Mouse (Mus musculus): ENCODE results near the gene Bcorl1.
"Not testable (repeated sequence)": the region's sequence is repeated elsewhere in the genome, so short reads cannot be mapped to it uniquely, and the experiment has no call there.

Bcorl1 gene

DNA sequence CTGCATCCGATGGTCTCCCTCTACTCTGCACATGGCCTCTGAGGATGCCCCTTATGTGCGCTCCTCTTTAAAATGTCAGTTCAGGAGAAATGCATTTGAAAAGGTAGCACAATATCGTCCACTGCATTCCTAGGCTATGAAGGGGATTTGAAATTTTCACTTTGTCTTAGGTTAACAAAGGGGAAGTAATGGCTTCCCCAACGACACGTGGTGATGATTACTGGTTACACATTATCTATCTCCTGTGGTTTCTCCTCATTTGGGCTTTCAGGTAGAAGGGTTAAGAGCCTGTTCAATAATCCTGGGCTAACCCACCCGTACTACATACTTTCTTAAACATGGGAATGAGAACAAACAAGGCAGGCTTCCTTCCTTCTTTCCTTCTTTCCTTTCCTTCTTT is 48.2 kb downstream of the Bcorl1 start:
- no peak for DNase-seq (ENCODE audit: low read depth, low spot score)

DNA sequence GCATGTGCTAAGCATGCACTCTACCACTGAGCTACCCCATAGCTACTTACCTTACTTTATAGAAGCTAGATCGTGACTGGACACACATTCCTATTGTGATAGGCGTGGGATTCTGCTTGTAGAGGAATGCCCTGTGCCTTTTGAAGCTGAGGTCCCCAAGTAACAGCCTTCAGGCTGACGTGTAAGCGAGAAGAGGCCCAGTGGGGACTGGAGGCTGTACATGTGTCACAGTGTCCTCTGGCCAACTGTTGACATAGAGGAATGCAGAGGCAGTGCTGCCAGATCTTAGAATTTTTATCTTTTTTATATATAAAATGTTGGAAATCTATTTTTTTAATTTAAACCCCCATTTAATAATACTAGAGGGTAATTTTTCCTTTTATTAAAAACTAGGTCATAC is 58.8 kb downstream of the Bcorl1 start:
- no peak for DNase-seq (ENCODE audit: low read depth, low spot score)

DNA sequence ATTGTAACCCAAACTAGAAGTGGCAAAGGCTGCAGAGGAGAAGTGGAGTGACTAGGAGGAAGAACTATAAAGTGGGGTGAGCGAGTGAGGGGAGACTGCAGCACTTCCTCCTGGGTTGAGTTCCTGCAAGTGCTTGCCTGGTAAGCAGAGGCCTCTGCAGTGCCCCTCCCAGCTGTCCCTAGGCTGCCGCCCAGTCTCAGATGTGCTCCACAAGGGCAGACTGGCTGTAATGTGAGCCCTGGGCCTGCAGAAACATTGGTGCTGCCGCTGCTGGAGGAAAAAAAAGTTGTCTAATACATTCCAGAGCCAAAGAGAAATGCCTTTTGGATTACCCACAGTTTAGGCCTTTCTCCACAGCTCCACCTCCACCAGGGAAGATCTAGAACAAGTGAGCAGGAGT is 64.0 kb downstream of the Bcorl1 start:
- DNase-seq (ENCODE audit: low read depth, low spot score): no peak

DNA sequence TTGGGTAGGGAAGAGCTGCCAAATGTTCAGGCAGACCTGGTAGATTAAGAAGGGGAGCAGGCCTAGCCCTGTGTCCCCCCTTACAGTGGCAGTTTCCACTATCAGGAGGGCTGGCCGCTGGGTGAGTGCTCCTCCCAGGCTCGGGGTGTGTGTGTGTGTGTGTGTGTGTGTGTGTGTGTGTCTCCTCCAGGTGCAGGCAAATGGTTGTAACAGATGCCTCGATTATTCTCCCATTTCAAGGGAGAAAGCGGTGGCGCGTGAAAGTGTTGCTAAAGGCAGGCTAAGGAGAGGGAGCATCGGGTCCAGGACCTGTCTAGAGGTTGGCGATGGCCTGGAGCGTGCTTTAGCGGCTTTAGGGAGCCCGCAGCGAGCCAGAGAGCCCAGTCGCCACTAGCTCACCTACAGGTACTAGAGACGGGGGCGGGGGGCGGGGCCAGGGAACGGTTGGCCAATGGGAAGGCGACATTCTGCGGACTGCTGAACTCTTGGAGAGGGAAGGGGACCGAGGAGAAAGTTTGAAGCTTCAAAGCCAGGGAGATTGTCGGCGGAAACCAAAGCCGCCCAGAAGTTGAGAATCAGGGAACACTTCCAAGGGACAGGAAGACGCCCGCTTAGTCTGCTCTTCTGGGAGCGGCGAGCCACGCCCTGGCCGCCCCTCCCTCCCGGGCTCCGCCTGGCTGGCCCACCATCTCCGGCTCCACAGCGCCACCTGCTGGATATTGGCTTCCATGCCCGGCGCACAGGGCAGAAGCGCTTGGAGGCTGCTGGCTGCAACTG is 68.6 kb downstream of the Bcorl1 start:
- peak; percentile 72 for DNase-seq (ENCODE audit: low read depth, low spot score)

DNA sequence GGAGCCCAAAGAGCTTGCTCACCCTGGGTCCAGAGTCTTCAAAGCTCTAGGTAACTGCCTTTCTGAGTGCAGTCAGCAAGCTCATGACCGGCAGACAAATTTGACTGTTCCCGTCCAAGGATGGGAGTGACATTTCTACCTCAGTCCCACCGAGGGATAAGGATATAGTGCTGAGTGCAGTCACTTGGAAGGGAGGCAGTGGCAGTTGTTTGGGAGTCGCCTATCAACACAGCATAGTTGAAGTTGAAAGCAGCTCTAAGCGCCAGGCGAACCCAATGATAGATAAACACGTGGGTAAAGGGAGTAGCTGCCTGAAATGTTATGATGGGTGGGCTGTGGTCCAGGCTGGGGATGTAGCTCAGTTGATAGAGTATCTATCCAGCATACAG is 69.2 kb downstream of the Bcorl1 start:
- no peak for DNase-seq (ENCODE audit: low read depth, low spot score)

DNA sequence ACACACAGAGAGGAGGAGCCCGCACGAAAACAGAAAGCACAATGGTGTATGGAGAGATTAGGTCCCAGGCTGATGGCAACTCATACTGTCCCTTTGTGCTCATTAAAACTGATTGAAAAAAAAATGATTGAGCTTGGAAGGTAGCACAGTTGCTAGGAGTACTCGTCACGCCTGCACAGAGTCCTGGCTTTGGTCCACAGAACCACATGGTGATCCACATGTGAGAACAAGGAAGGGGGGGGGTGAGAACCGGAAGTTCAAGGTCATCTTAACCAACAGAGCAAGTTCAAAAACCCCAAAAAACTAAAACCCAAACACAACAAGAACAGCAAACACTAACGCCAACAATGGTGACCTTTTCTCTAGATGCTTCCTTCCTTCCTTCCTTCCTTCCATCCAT is 71.5 kb downstream of the Bcorl1 start:
- DNase-seq (ENCODE audit: low read depth, low spot score): no peak

DNA sequence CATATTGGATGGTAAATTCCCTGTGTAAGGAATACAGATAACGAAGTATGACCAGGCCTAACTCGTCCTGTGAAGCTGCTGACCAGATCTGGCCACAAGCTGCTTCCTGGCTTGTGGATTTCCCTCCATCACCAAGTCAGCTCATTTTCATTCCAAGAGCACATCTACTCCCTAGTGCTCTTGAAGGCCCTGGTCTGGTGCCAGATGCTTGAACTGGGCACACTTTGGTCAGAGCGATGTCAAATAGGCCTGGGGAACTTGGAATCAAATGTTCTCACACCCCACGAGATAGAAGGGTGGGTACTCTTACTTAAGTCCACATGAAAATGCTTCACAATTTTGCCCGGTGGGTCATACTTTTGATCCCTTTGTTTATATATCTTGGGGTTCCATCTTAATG is 73.1 kb downstream of the Bcorl1 start:
- DNase-seq (ENCODE audit: low read depth, low spot score): no peak

DNA sequence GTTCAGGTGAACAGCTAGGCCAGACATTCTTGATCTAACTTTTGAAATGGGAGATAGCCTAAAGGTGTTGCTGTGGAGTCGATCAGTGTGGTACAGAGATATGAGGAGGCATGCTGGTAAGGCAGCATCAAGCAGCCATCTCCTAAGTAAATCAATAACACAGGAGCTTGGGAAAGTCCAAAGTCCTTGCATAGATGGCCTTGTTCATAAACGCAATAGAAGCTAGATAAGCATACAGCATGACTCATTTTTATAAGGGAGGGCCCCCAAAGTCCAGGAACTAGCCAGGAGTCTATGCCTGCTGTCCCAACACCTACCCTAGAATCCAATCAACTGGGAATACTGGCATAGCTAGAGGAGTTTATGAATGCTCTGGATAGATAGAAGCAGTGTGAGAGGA is 77.3 kb downstream of the Bcorl1 start:
- DNase-seq (ENCODE audit: low read depth, low spot score): no peak

DNA sequence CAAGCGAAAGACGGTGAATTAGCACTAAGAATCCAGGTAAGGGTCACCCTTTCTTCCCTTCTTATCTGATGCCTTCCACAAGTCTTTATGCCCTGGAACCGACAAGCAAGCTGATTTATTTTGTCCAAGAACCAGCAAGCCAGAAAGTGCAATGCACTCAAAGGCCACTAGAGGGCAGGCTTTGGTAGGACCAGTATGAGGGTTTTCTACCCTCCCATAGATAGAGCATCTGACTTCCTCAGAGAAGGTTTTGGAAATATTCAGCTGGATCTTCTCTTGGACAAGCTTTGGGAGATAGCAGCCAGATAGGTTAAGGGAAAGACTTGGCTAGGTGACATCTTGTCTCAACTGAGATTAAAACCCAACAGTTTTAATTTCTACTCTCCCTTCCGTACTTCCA is 81.8 kb downstream of the Bcorl1 start:
- DNase-seq (ENCODE audit: low read depth, low spot score): peak; percentile 54

DNA sequence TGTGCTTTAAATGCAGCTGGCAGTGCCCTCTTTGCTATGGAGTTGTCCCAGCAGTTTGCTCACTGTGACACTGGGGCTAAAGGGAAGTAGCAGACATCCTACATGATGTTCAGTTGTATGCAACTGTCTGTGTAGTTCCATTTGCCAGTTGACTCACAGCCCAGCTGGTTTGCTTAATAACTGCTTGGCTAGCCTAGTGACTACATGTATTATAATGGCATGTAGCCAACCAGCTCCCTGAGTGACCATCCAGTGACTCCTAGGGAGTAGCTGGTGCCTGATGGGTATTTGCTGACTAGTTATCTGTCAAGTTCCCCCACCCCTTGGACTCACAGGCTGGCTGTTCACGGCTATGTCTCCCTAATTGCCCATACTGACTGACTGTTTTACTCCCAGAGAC is 82.5 kb downstream of the Bcorl1 start:
- DNase-seq (ENCODE audit: low read depth, low spot score): no peak

DNA sequence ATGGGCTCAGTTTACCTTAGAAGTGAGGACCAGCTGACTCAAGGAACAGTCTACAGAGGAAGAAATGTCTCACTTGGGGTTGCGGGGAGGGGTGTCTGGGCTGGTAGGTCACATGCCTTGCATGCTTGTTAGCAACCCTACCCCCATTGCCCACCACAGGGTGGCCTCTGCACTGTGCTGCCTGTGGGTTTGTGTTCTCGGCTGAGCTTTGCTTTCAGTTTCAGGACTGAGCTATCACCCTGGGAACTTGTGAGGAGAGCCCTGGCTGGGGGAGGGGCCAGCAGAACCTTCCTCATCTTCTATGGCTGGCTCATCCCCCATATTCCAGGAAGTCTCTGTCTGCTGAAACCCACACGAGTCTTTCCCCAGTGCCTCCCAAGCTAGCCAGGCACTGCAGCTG is 83.4 kb downstream of the Bcorl1 start:
- DNase-seq (ENCODE audit: low read depth, low spot score): no peak

DNA sequence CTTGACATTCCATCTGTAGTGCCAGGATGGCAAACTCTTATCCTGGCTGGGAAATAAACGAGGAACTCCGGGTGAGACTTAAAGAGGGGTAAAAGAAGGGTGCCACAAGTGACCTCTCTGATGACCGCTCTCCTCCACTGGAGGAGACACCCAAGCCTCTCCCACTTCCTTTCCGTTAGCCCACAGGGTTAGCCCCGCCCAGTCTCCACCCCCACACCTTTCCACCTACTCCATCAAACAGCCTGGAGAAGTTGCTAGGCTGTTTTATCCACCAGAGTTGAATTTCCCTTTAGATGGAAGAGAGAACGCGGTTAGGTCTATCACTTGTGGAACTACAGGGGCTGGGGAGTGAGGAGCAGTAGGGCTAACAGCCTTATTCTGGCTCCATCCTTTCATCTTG is 84.1 kb downstream of the Bcorl1 start:
- DNase-seq (ENCODE audit: low read depth, low spot score): no peak

DNA sequence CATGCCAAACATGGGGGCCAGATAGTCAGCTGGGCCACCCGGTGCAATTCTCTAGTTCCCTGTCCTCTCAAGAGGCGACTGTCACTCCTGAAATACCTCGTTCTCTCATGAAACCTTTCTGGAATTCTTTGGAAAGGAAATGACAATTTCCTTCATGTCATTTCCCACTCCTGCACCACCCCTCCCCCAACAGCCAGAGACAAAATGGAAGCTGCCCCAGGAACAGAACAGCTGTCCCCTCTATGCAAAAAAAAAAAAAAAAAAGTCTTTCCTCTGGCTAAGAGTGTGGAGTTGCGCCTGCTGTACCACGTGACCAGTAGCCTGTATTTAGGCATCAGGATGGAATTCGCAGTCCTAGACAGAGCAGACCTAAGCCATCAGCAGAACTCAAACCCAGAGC is 87.1 kb downstream of the Bcorl1 start:
- DNase-seq (ENCODE audit: low read depth, low spot score): no peak

DNA sequence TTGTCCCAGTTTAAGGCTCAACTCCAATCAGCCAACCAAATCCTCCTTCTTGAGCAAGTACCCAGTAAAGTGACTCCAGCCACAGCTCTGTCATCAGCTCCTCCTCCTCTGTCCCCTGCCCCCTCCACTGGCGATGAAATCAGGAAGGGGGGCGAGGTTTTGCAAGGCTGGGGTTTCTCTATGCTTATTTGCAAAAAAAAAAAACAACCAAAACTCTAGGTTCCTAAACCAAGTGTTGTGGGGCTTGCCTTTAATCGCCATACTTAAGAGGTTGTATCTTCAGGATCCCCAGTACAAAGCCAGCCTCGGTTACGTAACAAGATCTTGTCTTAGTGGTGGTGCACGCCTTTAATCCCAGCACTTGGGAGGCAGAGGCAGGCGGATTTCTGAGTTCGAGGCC is 87.5 kb downstream of the Bcorl1 start:
- no peak for DNase-seq (ENCODE audit: low read depth, low spot score)

DNA sequence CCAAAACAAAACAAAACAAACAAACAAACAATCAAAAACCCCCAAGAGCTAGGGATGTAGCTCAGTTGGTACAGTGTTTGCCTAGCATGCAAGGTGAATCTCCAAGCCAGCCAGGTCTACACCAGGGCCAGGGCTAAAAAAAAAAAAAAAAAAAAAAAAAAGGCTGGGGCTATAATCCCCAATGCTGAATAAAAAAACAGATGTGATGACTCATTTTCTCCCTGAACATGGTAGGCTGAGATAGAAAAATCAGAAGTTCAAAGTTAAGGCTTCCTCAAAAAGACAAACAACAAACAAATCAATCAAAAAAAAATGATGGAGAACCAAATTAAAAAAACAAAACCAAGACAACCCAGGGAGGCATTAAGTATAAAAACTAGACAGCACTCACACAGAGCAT is 87.9 kb downstream of the Bcorl1 start:
- no peak for DNase-seq (ENCODE audit: low read depth, low spot score)

DNA sequence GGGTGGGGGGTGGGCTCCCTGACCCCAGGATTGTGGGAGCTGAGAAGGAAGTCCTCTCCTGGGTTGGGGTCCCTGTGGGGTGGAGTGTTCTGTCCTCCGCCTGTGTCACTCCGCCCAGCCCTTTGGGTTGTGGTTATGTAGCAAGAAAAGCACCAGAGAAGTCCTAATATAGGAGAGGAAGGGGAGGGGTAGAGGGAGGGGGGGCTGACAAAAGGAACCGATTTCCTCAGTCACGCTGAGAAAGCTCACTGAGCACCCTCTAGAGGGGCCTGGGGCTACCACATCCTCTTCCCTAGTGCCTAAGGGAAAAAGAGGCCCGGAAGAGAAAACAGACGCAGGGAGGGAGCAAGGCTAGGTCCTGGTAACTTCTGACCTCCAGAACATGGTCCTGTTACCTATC is 88.4 kb downstream of the Bcorl1 start:
- no peak for DNase-seq (ENCODE audit: low read depth, low spot score)

DNA sequence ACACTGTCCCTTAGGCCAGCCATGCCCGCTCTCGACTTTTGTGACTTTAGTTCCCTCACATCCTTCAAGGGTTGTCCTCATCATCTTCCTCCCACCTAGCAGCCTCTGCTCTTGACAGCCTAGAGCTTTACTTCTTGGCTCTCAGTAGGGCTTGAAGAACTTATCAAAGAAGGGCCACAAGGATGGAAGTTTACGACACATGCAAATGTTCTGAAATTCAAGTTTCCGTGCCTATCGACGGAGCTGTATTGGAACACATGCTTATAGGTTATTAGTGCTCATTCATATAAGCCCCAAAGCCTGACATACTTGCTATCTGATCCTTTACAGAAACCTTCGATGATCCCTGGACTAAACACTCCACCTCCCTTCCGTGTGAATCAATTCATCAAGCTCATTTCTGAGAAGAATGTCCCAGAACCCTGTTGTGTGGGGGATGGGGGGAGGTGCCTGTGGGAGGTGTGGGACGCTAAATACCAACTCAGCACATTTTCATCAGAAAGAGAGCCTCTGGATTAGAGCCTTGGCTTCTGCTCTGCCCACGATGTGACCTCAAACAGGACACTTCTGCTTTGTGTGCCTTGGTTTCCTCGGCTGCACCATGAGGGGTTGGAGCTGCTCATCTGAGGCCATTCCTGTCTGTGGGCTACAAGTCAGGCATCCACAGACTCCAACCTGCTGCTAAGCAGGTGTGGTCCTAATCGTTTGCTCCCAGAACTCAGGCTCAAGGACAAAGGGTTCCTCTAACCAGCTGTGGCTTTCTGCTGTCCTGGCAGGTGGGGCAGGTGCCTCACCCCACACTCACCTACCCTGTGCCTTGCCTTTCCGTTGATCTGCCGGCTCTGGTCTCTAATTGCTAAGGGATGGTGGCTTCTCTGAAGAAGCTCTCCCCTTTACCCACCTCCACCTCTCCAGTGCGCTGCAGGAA is 91.7 kb downstream of the Bcorl1 start:
- DNase-seq (ENCODE audit: low read depth, low spot score): no peak

DNA sequence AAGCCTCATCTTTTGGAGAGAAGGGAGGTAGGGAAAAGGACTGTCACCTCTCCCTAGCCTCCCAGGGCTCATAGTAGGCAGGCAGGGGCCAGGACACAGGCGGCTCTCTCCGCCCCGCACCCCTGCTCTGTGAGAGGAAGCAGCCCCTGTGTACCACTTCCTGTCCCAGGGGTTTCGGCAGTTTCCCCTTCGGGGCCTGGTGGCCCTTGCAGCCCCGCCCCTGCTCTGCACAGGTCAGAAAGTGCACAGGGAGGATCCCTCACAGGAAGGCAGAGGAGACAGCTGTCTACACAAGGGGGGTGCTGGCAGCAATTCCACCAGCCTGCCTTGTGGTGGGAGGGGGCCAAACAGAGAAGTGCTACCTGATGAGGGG is 92.4 kb downstream of the Bcorl1 start:
- no peak for DNase-seq (ENCODE audit: low read depth, low spot score)

DNA sequence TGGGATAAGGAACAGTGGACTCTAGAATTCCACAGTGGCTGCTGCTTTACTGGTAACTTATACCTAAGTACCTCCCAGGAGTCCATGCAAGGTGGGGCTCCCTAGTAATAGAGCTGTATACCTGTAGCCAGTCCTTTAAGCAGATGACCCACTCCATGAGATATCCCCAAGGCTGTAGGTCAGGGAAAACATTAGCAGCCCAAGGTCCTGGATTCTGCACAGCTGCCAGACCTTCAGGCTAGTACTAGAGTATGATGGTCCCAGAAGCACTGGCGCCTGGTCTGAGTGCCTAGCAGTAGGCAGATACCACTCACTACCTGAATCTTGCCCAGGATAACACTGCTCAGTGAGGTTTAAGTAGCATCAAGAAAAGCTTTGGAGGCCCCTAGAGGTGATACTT is 93.1 kb downstream of the Bcorl1 start:
- no peak for DNase-seq (ENCODE audit: low read depth, low spot score)

DNA sequence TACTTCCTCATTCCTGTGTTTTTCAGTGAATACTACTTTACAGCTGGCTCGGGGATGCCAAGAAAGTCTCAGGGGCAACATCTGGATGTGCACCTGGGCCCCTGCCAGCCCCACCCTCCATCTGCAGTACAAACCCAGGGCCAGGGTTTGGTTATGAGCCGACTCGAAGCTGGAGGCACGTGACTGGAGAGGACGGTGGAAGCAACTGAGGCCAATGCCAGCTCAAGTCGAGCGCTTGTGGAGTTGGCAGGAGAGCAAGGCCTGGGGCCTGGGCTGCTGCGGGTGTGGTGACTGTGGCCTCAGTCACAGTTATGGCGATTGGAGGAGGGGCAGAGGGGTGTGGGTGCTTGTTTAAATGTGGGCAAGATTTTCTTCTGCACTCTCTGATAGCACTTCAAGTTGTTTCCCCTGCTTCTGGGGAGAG is 94.3 kb downstream of the Bcorl1 start:
- DNase-seq (ENCODE audit: low read depth, low spot score): no peak

DNA sequence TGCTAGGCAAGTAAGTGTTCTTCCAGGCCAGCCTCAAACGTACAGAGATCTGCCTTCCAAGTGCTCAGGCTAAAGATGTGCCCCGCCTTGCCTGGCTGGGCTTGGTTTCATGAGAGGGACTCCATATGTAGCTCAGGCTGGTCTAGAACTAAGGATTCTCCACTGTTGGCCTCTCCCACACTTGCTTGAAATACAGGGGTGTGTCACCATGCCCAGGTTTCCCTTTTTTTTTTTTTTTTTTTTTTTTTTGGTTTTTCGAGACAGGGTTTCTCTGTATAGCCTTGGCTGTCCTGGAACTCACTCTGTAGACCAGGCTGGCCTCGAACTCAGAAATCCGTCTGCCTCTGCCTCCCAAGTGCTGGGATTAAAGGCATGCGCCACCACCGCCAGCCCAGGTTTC is 94.9 kb downstream of the Bcorl1 start:
- not testable (repeated sequence) for DNase-seq (ENCODE audit: low read depth, low spot score)

DNA sequence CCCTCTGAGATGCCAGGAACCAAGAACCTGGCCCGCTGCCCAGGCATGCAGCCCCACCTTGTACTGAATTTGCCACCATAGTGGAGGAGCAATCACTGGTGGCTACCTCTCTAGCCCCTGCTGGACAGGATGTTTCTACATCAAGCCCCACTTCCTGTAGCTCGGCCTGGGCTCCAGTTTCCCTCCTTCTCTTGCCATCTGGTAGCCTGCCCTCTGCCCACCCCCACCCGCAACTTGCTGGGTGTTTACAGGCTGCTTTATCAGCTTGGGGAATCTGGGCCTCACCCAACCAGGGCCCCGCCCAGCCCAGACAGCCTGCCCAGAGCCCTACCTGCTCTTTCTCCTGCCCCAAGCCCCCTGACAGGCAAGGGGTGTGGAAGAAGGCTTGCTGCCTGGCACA is 97.9 kb downstream of the Bcorl1 start:
- DNase-seq (ENCODE audit: low read depth, low spot score): no peak

DNA sequence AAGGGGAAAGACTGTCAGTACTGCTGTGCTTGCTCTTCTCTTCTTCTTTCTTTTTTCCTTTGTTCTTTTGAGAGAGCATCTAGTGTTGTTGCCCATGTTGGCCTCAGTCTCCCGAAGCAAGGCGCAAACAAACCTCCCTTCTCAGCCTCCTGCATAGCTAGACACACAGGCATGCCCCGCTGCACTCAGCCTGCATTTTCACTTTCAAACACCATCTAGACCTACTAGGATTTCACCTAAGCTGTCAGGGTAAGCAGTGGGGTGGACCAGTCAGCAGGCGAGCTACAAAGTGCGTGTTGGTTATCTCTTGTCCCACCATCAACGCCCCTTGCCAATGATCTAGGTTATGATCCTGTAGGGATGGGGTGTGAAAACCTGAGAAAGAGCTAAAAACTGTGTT is 100.4 kb downstream of the Bcorl1 start:
- DNase-seq (ENCODE audit: low read depth, low spot score): no peak
